Mouse (Mus musculus) kidney, embryonic 16.5 days (tissue): Measurements from ENCODE around the gene Adcy6. TPM values are rescaled to one million over a fixed set of nuclear protein-coding genes. Genes with fewer than 3 reads are reported as not detected.

Experiments
- ATAC-seq: fragments of 200-750 bp; cut with Nextera tagmentation; 2 replicates; pipeline ENCODE4 v1.8.0; 2017; ENCODE audit warnings: moderate TSS enrichment; ENCODE audit not compliant: low FRiP score, low TSS enrichment
- H3K27ac ChIP-seq: fragments of 300-500 bp; sonication (generic); 2 replicates; pipeline ENCODE4 v1.5.1; 2014; ENCODE audit warnings: low read length
- H3K27me3 ChIP-seq: fragments of 300-500 bp; sonication (generic); 2 replicates; pipeline ENCODE4 v1.6.1; 2014; ENCODE audit warnings: low read length, control low read depth, mixed read lengths; ENCODE audit not compliant: insufficient read depth
- H3K36me3 ChIP-seq: fragments of 300-500 bp; sonication (generic); 2 replicates; pipeline ENCODE4 v1.6.1; 2014; ENCODE audit warnings: low read length, control low read depth, mixed read lengths; ENCODE audit not compliant: insufficient read depth
- H3K4me1 ChIP-seq: fragments of 300-500 bp; sonication (generic); 2 replicates; pipeline ENCODE4 v1.6.1; 2014; ENCODE audit warnings: low read length, control low read depth, mixed read lengths; ENCODE audit not compliant: insufficient read depth
- H3K4me2 ChIP-seq: fragments of 300-500 bp; sonication (generic); replicated peaks from 2 replicates; pipeline ENCODE4 v1.6.1; 2014; ENCODE audit warnings: low read depth, low read length
- H3K4me3 ChIP-seq: fragments of 300-500 bp; sonication (generic); 2 replicates; pipeline ENCODE4 v1.5.1; 2014; ENCODE audit warnings: mild to moderate bottlenecking, low read length
- H3K9ac ChIP-seq: fragments of 300-500 bp; sonication (generic); replicated peaks from 2 replicates; pipeline ENCODE4 v1.6.1; 2014; ENCODE audit warnings: low read length
- H3K9me3 ChIP-seq: fragments of 300-500 bp; sonication (generic); 2 replicates; pipeline ENCODE4 v1.6.1; 2016; ENCODE audit warnings: low read length, control low read depth
- WGBS: fragments of 180-500 bp; shearing (Covaris S2); extraction: QIAGEN DNeasy Blood & Tissue Kit; methylation state at CpG from one replicate; pipeline ENCODE4 v1.1.7; 2014; 5-methylcytosine and 5-hydroxymethylcytosine counted together
- polyA plus RNA-seq: library from polyadenylated mRNA; unstranded; fragments of >200 nt; fragmentation: Nextera tagmentation; extraction: Ambion mirVana; gene quantifications from 2 replicates; pipeline ENCODE4 v1.2.1, GENCODE M21; 2015

Gene Adcy6
- polyA plus RNA-seq, 1 experiment from 2014 or later = 26.0 TPM

DNA sequence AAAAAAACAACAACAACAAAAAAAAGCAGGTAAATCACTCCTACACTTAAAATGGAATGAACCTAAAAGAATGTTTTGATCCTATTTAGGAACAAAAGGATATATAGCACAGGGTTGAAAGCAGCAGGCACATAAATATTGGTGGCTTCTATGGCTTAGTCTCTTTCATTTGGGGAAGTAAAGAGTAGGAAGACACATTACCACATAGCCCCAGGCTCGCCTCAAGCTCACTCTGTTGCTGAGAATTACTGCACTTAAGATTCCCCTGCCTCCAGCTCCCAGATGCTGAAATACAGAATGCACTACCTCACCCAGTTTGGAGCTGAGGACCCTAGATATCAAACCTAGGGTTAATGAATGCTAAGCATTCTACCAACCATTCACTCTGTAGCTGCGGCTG lies 57.1 kb downstream of the Adcy6 start:
- Histone ChIP-seq H3K27me3 (no peaks in the 10 kb centered on the region), H3K4me1 (no peaks in the 10 kb centered on the region), H3K4me2 (no peak overlapping the region), H3K9me3 (no peaks in the 10 kb centered on the region), H3K27ac (no peak overlapping the region), H3K4me3 (no peak overlapping the region), H3K9ac (no peak overlapping the region), H3K36me3 (peaks cover 45% of the 10 kb centered on the region)
- 94% methylated on average over 2 of the region's 2 CpGs for WGBS
- no peak for ATAC-seq

DNA sequence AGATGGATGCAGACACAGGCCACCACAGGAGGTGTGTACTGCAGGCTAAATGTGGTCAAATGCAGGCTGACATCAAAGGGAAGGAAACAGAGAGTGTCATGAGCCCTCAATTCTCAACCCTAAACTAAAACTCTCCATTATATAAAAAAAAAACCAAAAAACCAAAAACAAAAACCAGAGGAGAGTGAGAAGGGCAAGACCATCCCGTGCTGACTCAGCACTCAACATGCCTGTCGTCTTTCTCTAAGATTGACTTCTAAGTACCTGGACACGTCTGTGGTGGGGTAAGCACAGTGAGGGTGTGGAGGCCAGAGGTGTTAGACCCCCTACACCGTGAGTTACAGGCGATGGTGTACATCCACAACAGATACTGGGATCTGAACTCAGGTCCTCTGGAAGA lies 63.0 kb downstream of the Adcy6 start:
- 89% methylated on average over 5 of the region's 5 CpGs for WGBS
- no peaks in the 10 kb centered on the region for H3K4me1 ChIP-seq
- peaks cover 66% of the 10 kb centered on the region for H3K36me3 ChIP-seq
- no peaks in the 10 kb centered on the region for H3K9me3 ChIP-seq
- H3K27me3 ChIP-seq = no peaks in the 10 kb centered on the region
- ATAC-seq = no peak
- H3K27ac ChIP-seq = no peak overlapping the region
- no peak overlapping the region for H3K4me3 ChIP-seq
- H3K4me2 ChIP-seq = no peak overlapping the region
- no peak overlapping the region for H3K9ac ChIP-seq

DNA sequence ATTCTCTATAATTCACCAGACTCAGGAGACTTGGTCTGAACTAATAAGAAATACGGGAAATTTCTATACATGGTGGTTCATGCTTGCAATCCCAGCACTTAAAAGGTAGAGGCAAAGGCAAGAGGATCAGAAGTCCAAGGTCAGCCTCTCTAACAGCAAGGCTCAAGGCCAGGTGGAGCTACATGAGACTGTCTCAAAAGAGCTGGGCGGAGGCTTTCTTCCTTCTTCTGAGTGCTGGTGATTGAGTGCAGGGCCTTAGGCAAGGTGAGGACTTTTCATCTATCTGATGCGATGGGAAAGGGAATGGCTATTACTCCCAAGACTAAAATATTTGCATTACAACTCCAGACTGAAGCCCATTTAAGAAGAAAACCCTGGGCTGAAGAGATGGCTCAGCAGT lies 64.7 kb downstream of the Adcy6 start:
- no peak for ATAC-seq
- H3K27ac ChIP-seq = no peak overlapping the region
- no peak overlapping the region for H3K9ac ChIP-seq
- 87% methylated on average over 3 of the region's 3 CpGs for WGBS
- no peak overlapping the region for H3K4me2 ChIP-seq
- H3K27me3 ChIP-seq = no peaks in the 10 kb centered on the region
- H3K9me3 ChIP-seq = no peaks in the 10 kb centered on the region
- H3K4me1 ChIP-seq = no peaks in the 10 kb centered on the region
- H3K4me3 ChIP-seq = no peak overlapping the region
- H3K36me3 ChIP-seq = peaks cover 55% of the 10 kb centered on the region

DNA sequence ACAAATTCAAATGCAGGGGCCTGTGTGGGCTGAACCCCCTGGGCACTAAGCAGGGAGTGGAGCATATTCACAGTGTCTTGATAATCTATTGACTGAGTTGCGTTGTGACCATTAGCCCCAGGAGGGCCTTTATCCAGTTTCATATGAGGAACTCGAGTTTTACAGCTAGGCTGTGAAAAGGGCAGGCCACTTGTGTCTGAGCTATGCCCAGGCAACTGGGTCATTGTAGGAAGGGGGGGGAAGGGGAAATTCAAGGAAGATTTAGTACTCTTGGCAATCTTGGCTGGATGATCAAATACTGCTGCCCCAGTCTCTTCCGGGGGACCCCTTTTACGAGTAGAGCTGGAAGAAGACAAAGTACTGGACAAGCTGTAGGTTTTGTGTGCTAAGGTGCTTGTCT lies 66.5 kb downstream of the Adcy6 start:
- H3K4me2 ChIP-seq = no peak overlapping the region
- H3K36me3 ChIP-seq = peaks cover 50% of the 10 kb centered on the region

DNA sequence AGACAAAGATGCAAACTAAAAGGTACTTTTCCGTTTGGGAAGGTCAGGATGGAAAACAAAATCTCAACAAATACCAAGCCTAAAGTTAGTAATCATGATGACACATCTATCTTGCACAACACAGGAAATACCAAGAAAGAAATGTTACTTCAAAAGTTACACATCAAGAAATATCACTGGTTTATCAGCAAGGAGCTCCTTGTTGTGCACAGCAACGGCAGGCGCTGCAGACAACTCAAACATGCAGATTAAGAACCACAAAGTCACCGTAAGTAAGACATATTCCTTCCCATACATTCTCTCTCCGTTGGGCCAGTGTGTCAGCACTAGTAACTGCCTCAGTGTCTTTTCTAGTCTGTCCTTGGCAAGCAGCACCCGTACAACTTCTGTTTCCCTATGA lies 68.8 kb downstream of the Adcy6 start:
- no peaks in the 10 kb centered on the region for H3K4me1 ChIP-seq
- H3K9me3 ChIP-seq = no peaks in the 10 kb centered on the region
- H3K9ac ChIP-seq = no peak overlapping the region
- no peak for ATAC-seq
- H3K4me2 ChIP-seq = no peak overlapping the region
- WGBS = 84% methylated on average over 6 of the region's 6 CpGs
- H3K4me3 ChIP-seq = no peak overlapping the region
- H3K27me3 ChIP-seq = no peaks in the 10 kb centered on the region
- H3K36me3 ChIP-seq = peaks cover 40% of the 10 kb centered on the region
- no peak overlapping the region for H3K27ac ChIP-seq

More for the DNA sequence above, 66.5 kb downstream of the Adcy6 start:
- H3K9ac ChIP-seq = no peak overlapping the region
- H3K9me3 ChIP-seq = no peaks in the 10 kb centered on the region
- H3K4me3 ChIP-seq = no peak overlapping the region
- no peak overlapping the region for H3K27ac ChIP-seq
- 54% methylated on average over 4 of the region's 4 CpGs for WGBS
- H3K4me1 ChIP-seq = no peaks in the 10 kb centered on the region
- ATAC-seq = no peak
- no peaks in the 10 kb centered on the region for H3K27me3 ChIP-seq

Other genes starting within 250 kb of the Adcy6 start
- gene Olfr283, start 229.1 kb downstream of the Adcy6 start, polyA plus RNA-seq = not detected in 2 replicates
- gene Olfr282, start 178.9 kb downstream of the Adcy6 start, polyA plus RNA-seq = not detected in 2 replicates
- not detected in 2 replicates for gene Olfr281, start 157.5 kb downstream of the Adcy6 start, polyA plus RNA-seq
- not detected in 2 replicates for gene OR5BS1P, start 140.2 kb downstream of the Adcy6 start, polyA plus RNA-seq
- 0.21 and 0.55 TPM in 2 replicates for gene Lalba, start 127.4 kb downstream of the Adcy6 start, polyA plus RNA-seq
- gene Olfr279, start 117.7 kb downstream of the Adcy6 start, polyA plus RNA-seq = not detected in 2 replicates
- gene Kansl2, start 75.8 kb downstream of the Adcy6 start, polyA plus RNA-seq = 106 and 113 TPM in 2 replicates
- gene Ccnt1, start 39.2 kb downstream of the Adcy6 start, polyA plus RNA-seq = 64.4 and 76.4 TPM in 2 replicates
- 0.41 and 0.69 TPM in 2 replicates for gene 4930415O20Rik, start 39.1 kb downstream of the Adcy6 start, polyA plus RNA-seq
- gene Cacnb3, start 20.8 kb upstream of the Adcy6 start, polyA plus RNA-seq = 34.4 and 34.9 TPM in 2 replicates
- 19.0 and 27.1 TPM in 2 replicates for gene Ddx23, start 52.8 kb upstream of the Adcy6 start, polyA plus RNA-seq
- gene Rnd1, start 67.4 kb upstream of the Adcy6 start, polyA plus RNA-seq = 0.45 and 0.75 TPM in 2 replicates
- gene Ccdc65, start 98.1 kb upstream of the Adcy6 start, polyA plus RNA-seq = 0.95 and 1.1 TPM in 2 replicates
- 36.6 and 39.1 TPM in 2 replicates for gene Fkbp11, start 118.1 kb upstream of the Adcy6 start, polyA plus RNA-seq
- gene Arf3, start 153.1 kb upstream of the Adcy6 start, polyA plus RNA-seq = 56.3 and 59.5 TPM in 2 replicates
- gene Wnt10b, start 168.1 kb upstream of the Adcy6 start, polyA plus RNA-seq = 0.17 TPM in 1 of 2 replicates, not detected in the other
- gene Wnt1, start 179.8 kb upstream of the Adcy6 start, polyA plus RNA-seq = not detected in 2 replicates
- gene Ddn, start 199.4 kb upstream of the Adcy6 start, polyA plus RNA-seq = 2.6 and 3.3 TPM in 2 replicates
- 103 and 119 TPM in 2 replicates for gene Prkag1, start 221.4 kb upstream of the Adcy6 start, polyA plus RNA-seq